Mouse (Mus musculus): Measurements from ENCODE around the gene Nup188. TPM values are rescaled to one million over a fixed set of nuclear protein-coding genes. Genes with fewer than 3 reads are reported as not detected.

Gene Nup188
- polyA plus RNA-seq, 1 experiment from 2014 or later, result 42.3 TPM

DNA sequence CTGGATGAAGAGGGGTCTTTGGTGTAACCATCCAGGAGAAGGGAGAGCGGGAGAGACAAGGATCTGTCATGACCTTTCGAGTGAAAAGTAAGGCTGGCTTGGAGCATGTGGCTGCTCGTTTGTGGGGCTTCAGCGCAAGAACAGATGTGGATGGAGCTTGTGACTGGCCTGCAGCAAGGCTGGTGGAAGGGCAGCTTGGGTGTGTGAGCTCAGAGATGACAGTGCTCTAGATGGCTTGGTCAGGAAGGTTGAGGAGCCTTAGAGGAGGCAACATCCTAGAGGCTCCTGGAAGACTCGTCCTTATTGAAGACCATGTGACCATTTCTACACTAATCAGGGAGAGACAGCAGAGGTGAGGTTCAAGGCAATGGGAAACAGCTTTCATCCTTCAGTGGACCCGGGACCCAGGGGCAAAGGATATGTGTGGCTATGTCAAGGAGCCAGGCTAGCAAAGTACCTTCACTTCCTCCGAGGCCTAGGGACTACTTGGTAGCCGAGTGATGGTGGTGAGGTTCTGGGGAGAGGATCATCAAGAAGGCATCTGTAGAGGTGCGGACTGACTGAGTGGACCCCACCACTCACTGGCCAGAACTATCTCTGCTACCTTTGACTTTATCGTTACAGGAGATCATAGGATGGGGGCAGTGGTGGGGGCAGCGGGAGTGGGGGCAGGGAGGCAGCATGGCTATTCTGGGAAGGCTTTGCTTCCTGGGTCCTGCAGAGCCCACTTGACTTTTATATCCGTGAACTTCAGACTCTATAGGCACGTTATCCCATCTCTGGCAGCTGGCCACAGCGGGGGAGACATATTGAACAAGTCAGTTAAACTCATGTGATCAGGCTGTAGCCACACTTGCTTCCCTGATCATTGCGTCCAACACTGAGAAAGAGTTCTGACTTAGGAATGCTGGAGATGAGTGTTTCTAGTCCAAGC is 26.8 kb upstream of the Nup188 start:
- no peaks in the 10 kb centered on the region for H3K9me3 ChIP-seq
- 93% methylated on average over 15 of the region's 15 CpGs for WGBS
- H3K27ac ChIP-seq, result no peak overlapping the region
- H3K36me3 ChIP-seq (replicated peaks), result peaks cover 95% of the 10 kb centered on the region
- H3K4me2 ChIP-seq, result no peak overlapping the region
- no peak overlapping the region for H3K4me3 ChIP-seq (replicated peaks)
- no peak for ATAC-seq (ENCODE audit: low FRiP score)
- H3K9ac ChIP-seq, result no peak overlapping the region
- no peaks in the 10 kb centered on the region for H3K27me3 ChIP-seq
- H3K4me1 ChIP-seq, result peaks cover 4% of the 10 kb centered on the region

DNA sequence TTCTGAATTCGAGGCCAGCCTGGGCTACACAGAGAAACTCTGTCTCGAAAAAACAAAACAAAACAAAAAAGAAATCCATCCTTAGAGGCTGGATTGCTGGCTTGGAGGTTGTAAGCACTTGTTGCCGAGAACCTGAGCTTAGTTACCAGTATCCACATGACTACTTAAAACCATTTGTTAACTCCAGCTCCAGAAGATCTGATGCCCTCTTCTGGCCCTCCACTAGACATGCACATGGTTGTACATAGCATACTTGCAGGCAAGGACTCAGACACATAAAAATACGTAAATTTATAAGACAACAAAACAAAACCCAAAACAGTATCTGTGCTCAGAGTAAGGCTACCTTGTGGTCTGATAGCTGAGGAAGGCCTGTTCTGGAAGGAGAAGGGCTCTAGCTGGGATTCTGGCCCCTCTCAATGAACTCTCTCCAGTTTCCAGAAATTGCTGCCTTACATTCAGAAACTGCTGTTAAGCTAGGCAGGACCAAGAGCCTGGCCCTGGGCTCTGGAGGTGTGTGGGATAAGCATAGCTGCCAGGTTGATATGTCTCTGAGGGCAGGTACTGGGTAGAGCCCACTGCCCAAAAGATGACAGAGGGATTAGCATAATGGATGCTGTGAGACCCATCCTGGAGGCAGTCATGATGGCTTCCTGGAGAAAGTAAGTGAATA is 25.0 kb upstream of the Nup188 start:
- WGBS, result 84% methylated on average over 4 of the region's 4 CpGs

DNA sequence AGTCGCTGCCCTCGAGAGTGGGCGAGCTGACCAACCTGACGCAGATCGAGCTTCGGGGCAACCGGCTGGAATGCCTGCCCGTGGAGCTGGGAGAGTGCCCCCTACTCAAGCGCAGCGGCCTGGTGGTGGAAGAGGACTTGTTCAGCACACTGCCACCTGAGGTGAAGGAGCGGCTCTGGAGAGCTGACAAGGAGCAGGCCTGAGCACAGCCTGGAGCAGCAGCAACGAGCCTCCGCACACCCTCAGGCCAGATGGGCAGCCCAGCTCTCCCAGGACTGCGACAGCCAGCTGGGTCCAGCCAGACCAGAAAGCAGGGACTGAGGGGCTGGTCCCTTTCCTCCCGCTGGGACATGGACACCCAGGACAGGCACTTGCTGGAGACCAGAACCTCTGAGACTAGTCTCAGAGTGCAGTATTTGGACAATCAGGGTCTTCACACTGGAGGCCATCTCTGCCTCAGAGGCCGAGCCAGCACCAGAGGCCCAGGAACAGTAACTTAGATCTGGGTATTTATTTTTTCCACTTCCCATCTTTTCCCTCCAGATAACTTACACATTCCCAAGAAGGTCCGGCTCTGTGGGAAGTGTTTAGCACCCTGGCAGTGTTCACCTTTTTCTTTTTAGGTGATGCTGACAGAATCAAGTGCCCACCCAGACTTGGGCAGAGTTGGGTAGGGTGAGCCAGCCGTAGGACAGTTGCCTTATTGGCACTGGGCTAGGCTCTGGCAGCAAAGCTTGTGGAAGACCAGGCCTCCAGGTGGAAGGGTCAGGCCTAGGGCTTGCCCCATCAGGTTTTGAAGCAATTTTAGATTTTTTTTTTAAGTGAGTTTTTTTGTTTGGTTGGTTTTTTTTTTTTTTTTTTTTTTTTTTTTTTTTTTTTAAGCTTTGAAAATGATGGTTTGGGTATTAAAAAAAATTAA is 24.0 kb upstream of the Nup188 start:
- 0 out of 2 replicates have a peak overlapping the region, but pooled peaks have one; percentile 8 for H3K27ac ChIP-seq
- peaks cover 24% of the 10 kb centered on the region for H3K4me1 ChIP-seq
- no peak for ATAC-seq (ENCODE audit: low FRiP score)
- H3K27me3 ChIP-seq, result no peaks in the 10 kb centered on the region
- H3K9ac ChIP-seq, result no peak overlapping the region
- H3K4me3 ChIP-seq (replicated peaks), result no peak overlapping the region
- H3K9me3 ChIP-seq, result no peaks in the 10 kb centered on the region
- no peak overlapping the region for H3K4me2 ChIP-seq
- 95% methylated on average over 18 of the region's 18 CpGs for WGBS
- H3K36me3 ChIP-seq (replicated peaks), result peaks cover 78% of the 10 kb centered on the region

More for the DNA sequence above, 25.0 kb upstream of the Nup188 start:
- H3K27ac ChIP-seq, result no peak overlapping the region
- no peaks in the 10 kb centered on the region for H3K27me3 ChIP-seq
- no peak overlapping the region for H3K9ac ChIP-seq
- H3K4me1 ChIP-seq, result peaks cover 15% of the 10 kb centered on the region
- H3K4me3 ChIP-seq (replicated peaks), result no peak overlapping the region
- H3K4me2 ChIP-seq, result no peak overlapping the region
- no peak for ATAC-seq (ENCODE audit: low FRiP score)
- peaks cover 88% of the 10 kb centered on the region for H3K36me3 ChIP-seq (replicated peaks)
- no peaks in the 10 kb centered on the region for H3K9me3 ChIP-seq

DNA sequence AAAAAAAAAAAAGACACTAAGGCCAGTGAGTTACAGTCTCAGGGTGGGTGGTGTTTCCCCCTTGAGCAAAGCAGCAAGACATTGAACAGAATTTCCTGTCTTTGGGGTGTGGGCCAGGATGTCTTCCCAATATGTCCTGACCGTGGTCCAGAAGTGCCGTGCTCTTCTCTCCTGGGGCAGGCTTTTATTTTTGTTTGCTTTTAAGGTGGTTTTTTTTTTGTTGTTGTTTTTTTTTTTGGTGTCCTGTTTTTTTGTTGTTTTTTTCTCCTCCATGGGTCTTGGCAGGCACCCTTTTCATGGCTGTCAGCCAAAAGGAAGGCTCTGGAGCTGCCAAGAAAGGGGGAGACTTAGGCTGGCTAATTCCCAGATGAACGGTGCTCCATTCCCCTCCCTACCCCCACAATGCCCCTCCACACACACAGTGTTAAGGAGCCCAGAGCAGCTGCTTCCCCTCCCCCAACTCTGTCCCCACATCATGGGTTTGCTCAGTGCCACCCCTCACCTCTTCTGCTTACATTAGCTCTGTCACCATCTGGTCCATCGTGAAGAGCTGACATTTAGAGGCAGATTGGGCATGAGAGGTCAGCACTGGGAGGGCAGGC is 23.3 kb upstream of the Nup188 start:
- no peak overlapping the region for H3K4me3 ChIP-seq (replicated peaks)
- no peak for ATAC-seq (ENCODE audit: low FRiP score)
- H3K27me3 ChIP-seq, result no peaks in the 10 kb centered on the region
- 0 out of 2 replicates have a peak overlapping the region, but pooled peaks have one; percentile 31 for H3K27ac ChIP-seq
- peaks cover 24% of the 10 kb centered on the region for H3K4me1 ChIP-seq
- H3K9ac ChIP-seq, result no peak overlapping the region
- H3K4me2 ChIP-seq, result no peak overlapping the region
- no peaks in the 10 kb centered on the region for H3K9me3 ChIP-seq
- WGBS, result 73% methylated on average over 4 of the region's 4 CpGs
- peaks cover 76% of the 10 kb centered on the region for H3K36me3 ChIP-seq (replicated peaks)

DNA sequence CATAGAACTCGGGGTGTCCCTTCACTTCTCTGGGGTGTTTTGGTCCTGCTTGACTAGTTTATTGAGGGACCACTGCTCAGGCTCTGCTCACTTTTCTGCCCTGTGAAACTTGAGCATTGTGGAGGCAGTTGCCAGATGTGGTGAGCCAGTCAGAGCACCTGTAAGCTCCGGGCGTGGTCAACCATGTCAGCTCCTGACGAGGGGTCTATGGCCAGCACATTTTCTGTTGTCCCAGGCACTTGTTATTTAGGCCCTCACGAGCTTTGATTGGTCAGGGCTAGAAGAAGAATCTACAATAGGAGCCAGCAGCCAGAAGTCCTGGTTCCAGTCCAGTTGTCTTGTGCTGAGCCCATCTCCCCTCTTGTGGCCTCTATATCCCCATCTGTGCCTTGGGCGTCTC is 22.4 kb upstream of the Nup188 start:
- Histone ChIP-seq H3K4me2 (no peak overlapping the region), H3K9ac (no peak overlapping the region), H3K27ac (0 out of 2 replicates have a peak overlapping the region, but pooled peaks have one; percentile 13), H3K4me1 (peaks cover 24% of the 10 kb centered on the region), H3K27me3 (no peaks in the 10 kb centered on the region), H3K9me3 (no peaks in the 10 kb centered on the region), H3K4me3 (replicated peaks) (no peak overlapping the region), H3K36me3 (replicated peaks) (peaks cover 67% of the 10 kb centered on the region)
- WGBS, result 95% methylated on average over 6 of the region's 6 CpGs
- no peak for ATAC-seq (ENCODE audit: low FRiP score)

DNA sequence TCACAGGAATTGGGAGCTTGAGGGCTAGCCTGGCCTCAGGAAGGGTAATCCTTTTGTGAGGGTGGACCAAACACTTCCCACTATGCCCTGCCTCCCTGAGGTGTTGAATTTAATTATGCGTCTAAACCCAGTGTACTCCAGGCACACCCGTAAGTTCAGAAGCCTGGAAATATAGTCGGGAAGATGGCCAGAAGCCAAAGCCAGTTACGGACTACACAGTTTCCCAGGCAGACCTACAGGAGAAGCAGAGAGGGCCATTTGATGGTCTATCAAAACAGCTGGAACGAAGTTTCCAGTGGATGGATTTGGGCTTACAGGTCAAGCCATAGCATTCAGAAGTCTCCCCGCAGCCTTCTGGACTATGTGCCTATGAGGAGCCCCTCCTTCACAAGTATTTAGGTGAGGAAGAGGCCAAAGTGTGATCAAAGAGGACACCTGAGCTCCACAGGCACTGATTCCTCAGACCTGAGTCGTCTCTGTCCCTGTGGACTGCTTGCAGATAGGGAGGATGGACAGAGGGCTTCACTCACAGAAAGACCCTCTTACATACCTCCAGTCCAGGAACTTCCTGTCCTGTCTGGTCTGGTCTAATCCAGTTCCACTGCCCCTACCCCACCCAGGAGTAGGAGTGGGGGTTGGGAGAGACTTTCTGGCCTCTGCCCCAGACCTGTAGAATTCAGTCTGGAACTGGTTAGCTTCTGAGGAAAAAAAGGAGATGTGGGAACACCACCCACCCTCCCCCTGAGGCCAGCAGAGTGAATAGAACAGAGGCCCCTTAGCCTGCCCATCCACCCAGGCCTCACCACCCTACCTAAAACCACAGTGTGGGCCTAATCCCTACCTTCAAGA is 21.3 kb upstream of the Nup188 start:
- peaks cover 56% of the 10 kb centered on the region for H3K36me3 ChIP-seq (replicated peaks)
- peak overlapping the region; percentile 70 for H3K27ac ChIP-seq
- H3K27me3 ChIP-seq, result no peaks in the 10 kb centered on the region
- H3K4me2 ChIP-seq, result no peak overlapping the region
- no peak for ATAC-seq (ENCODE audit: low FRiP score)
- no peak overlapping the region for H3K9ac ChIP-seq
- WGBS, result 84% methylated on average over 7 of the region's 7 CpGs
- H3K4me3 ChIP-seq (replicated peaks), result no peak overlapping the region
- H3K9me3 ChIP-seq, result no peaks in the 10 kb centered on the region
- peaks cover 24% of the 10 kb centered on the region for H3K4me1 ChIP-seq

DNA sequence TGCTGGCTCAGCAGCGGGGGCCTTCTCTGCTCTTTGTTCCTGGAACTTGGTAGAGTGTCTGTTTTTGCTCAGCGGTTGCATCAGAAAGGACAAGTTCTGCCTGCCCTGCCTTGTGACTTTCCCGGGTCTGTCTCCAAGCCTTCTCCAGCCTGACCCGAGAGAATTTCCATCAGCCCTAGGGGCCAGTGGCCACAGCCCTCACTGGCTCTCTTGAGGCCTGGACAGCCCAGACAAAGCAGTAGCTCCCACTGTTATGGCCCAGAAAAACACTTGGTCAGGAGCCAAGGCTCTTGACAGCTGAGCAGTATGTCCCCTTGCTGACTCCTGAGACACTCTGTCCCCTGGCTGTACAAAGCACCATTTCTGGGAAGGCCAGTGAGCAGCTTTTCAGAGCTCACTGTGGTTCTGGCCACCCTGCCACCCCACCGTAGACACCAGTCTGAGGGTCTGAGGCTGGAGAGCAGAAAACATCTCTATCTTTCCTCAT is 20.4 kb upstream of the Nup188 start, which contains the start of gene Phyhd1:
TSS of gene Phyhd1 (plus strand) at position 437 of the 487 bp plus-strand sequence.
- Histone ChIP-seq H3K4me2 (no peak within 1 kb of the TSS), H3K4me3 (replicated peaks) (no peak within 1 kb of the TSS), H3K9ac (no peak within 1 kb of the TSS), H3K9me3 (no peaks in the 10 kb centered on the region), H3K36me3 (replicated peaks) (peaks cover 47% of the 10 kb centered on the region), H3K27me3 (no peaks in the 10 kb centered on the region), H3K27ac (peak within 1 kb of the TSS; percentile 70), H3K4me1 (peaks cover 24% of the 10 kb centered on the region)
- no peak for ATAC-seq (ENCODE audit: low FRiP score)
- 36% methylated on average over 5 of the region's 5 CpGs for WGBS

DNA sequence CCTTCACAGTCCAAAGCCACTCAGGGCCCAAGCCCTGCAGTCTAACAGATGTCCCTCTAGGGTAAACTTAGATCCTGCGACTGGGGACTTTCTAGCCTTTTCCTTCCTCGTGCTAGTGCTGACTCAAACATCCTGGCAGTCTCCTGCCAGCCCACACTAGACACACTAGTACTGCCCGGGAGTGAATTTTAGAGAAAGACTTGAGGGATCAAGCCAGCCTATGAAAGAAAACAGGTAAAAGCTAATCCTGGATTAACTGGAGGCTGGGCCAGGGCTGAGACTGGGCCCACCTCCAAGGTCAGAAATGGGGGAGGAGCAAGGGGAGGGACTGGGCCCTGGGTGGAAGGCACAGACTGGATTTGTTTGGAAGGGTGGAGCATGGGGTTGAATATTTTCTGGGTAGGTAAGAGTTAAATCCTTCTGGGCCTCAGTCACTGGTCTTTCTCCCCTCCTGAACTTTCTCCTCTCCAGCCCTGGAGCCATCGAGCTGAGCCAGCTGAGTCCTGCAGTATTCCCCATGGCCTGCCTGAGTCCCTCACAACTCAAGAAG is 19.7 kb upstream of the Nup188 start:
- Histone ChIP-seq H3K36me3 (replicated peaks) (peaks cover 41% of the 10 kb centered on the region), H3K4me2 (no peak overlapping the region), H3K9ac (no peak overlapping the region), H3K4me3 (replicated peaks) (no peak overlapping the region), H3K27me3 (no peaks in the 10 kb centered on the region), H3K9me3 (no peaks in the 10 kb centered on the region), H3K27ac (peak overlapping the region; percentile 70), H3K4me1 (peaks cover 24% of the 10 kb centered on the region)
- no peak for ATAC-seq (ENCODE audit: low FRiP score)
- WGBS, result 13% methylated on average over 4 of the region's 4 CpGs

DNA sequence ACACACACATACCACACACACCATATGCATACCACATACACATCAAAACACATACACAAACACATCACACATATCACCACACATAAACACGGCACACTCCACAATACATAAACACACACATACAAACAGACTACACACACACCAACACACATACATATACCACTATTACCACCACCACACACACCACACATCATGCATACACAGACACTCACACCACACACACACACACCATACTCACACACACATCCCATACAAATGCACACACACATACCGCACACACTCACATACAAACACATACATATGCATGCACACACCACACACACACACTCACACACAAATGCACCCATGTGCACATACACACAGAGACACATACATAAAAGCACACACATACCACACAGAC is 18.7 kb upstream of the Nup188 start:
- Histone ChIP-seq H3K4me1 (peaks cover 24% of the 10 kb centered on the region), H3K9me3 (no peaks in the 10 kb centered on the region), H3K4me2 (no peak overlapping the region), H3K36me3 (replicated peaks) (peaks cover 31% of the 10 kb centered on the region), H3K4me3 (replicated peaks) (no peak overlapping the region), H3K27me3 (no peaks in the 10 kb centered on the region), H3K9ac (peak overlapping the region; percentile 17; the same call in 1 of the 2 replicates), H3K27ac (no peak overlapping the region)
- no peak for ATAC-seq (ENCODE audit: low FRiP score)
- WGBS, result 94% methylated on average over 2 of the region's 2 CpGs

DNA sequence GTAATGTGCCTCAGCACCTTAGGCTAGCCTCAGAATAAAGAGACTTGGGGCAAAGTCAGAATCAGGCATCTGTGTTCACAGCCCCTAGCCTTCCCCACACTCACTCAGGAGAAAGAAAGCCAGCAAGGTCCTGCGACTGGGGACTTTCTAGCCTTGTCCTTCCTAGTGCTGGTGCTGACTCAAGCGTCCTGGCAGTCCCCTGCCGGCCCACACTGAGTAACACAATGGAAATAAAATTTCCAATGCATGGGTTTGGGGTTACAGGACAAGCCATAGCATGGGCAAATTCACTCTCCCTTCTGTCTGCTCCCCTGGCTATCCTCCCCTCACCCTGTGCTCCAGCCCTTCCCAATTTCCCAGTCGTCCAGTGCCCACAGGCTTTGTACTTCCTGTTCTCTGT is 17.8 kb upstream of the Nup188 start:
- Histone ChIP-seq H3K36me3 (replicated peaks) (peaks cover 27% of the 10 kb centered on the region), H3K27ac (no peak overlapping the region)
- no peak for ATAC-seq (ENCODE audit: low FRiP score)

More for the DNA sequence above, 17.8 kb upstream of the Nup188 start:
- Histone ChIP-seq H3K4me2 (no peak overlapping the region), H3K4me1 (peaks cover 20% of the 10 kb centered on the region), H3K9me3 (no peaks in the 10 kb centered on the region), H3K4me3 (replicated peaks) (no peak overlapping the region), H3K27me3 (no peaks in the 10 kb centered on the region), H3K9ac (no peak overlapping the region)
- 57% methylated on average over 4 of the region's 4 CpGs for WGBS

Data from forebrain, embryonic 12.5 days (tissue).